Mouse (Mus musculus) limb, embryonic 11.5 days (tissue): Measurements from ENCODE around the gene Pcnx. TPM values are rescaled to one million over a fixed set of nuclear protein-coding genes. Genes with fewer than 3 reads are reported as not detected.
A peak's percentile ranks its signal among the peaks of the same experiment; 100 is the strongest.

Experiments used
- ATAC-seq: fragments of 200-750 bp; cut with Nextera tagmentation; 2 replicates; pipeline ENCODE4 v1.8.0; 2017; ENCODE audit warnings: low read depth; ENCODE audit not compliant: insufficient number of reproducible peaks, low FRiP score, low TSS enrichment
- DNase-seq: peaks from one replicate; pipeline ENCODE4 v3.0.0-alpha.2; 2015; ENCODE audit warnings: low spot score
- H3K27ac ChIP-seq: fragments of 300-500 bp; sonication (generic); replicated peaks from 2 replicates; pipeline ENCODE4 v1.5.1; 2014; ENCODE audit warnings: low read depth, mild to moderate bottlenecking, low read length
- H3K27me3 ChIP-seq: fragments of 300-500 bp; sonication (generic); 2 replicates; pipeline ENCODE4 v1.6.1; 2014; ENCODE audit warnings: mild to moderate bottlenecking, low read length, mixed read lengths; ENCODE audit not compliant: control insufficient read depth, insufficient read depth
- H3K36me3 ChIP-seq: fragments of 300-500 bp; sonication (generic); 2 replicates; pipeline ENCODE4 v1.6.1; 2014; ENCODE audit warnings: mild to moderate bottlenecking, low read length, moderate library complexity, mixed read lengths; ENCODE audit not compliant: control insufficient read depth, insufficient read depth
- H3K4me1 ChIP-seq: fragments of 300-500 bp; sonication (generic); 2 replicates; pipeline ENCODE4 v1.6.1; 2014; ENCODE audit warnings: low read length, mixed read lengths; ENCODE audit not compliant: control insufficient read depth, insufficient read depth
- H3K4me2 ChIP-seq: fragments of 300-500 bp; sonication (generic); 2 replicates; pipeline ENCODE4 v1.6.1; 2014; ENCODE audit warnings: low read depth, mild to moderate bottlenecking, moderate library complexity; ENCODE audit not compliant: severe bottlenecking
- H3K4me3 ChIP-seq: fragments of 300-500 bp; sonication (generic); 2 replicates; pipeline ENCODE4 v1.5.1; 2014; ENCODE audit warnings: low read depth, low read length
- H3K9ac ChIP-seq: fragments of 300-500 bp; sonication (generic); 2 replicates; pipeline ENCODE4 v1.6.1; 2014; ENCODE audit warnings: mild to moderate bottlenecking, low read length
- H3K9me3 ChIP-seq: fragments of 300-500 bp; sonication (generic); 2 replicates; pipeline ENCODE4 v1.6.1; 2016; ENCODE audit warnings: low read length; ENCODE audit not compliant: control insufficient read depth
- WGBS: fragments of 180-500 bp; shearing (Covaris S2); extraction: QIAGEN DNeasy Blood & Tissue Kit; methylation state at CpG from one replicate; pipeline ENCODE4 v1.1.7; 2014; 5-methylcytosine and 5-hydroxymethylcytosine counted together
- polyA plus RNA-seq: library from polyadenylated mRNA; unstranded; fragments of >200 nt; fragmentation: Nextera tagmentation; extraction: Ambion mirVana; gene quantifications from 2 replicates; pipeline ENCODE4 v1.2.1, GENCODE M21; 2014

Pcnx gene
- polyA plus RNA-seq, 1 experiment from 2014 or later: 12.8 TPM

- no peak overlapping the region for H3K9ac ChIP-seq
- H3K27ac ChIP-seq: no peak overlapping the region
- ATAC-seq (no peak), DNase-seq (no peak)
- 91% methylated on average over 2 of the region's 2 CpGs for WGBS
- no peaks in the 10 kb centered on the region for H3K36me3 ChIP-seq
- H3K4me3 ChIP-seq: no peak overlapping the region
- no peaks in the 10 kb centered on the region; the same call in 1 of the 2 replicates for H3K9me3 ChIP-seq
- H3K4me2 ChIP-seq: no peak overlapping the region
- 0 out of 2 replicates have a peak, but pooled peaks cover 3% of the 10 kb centered on the region for H3K4me1 ChIP-seq
- no peaks in the 10 kb centered on the region for H3K27me3 ChIP-seq
These were observed 44.6 kb downstream of the Pcnx start for GRCm38 (mm10) chr12:81904456-81904855.

GRCm38 (mm10) chr12:81905865-81906264 lies 46.0 kb downstream of the Pcnx start:
- H3K9me3 ChIP-seq: no peaks in the 10 kb centered on the region; the same call in 1 of the 2 replicates
- H3K4me1 ChIP-seq: 0 out of 2 replicates have a peak, but pooled peaks cover 3% of the 10 kb centered on the region
- no peak overlapping the region for H3K9ac ChIP-seq
- 89% methylated on average over 2 of the region's 2 CpGs for WGBS
- no peak overlapping the region for H3K4me3 ChIP-seq
- H3K36me3 ChIP-seq: no peaks in the 10 kb centered on the region
- no peak for ATAC-seq
- H3K4me2 ChIP-seq: no peak overlapping the region
- DNase-seq: no peak
- H3K27me3 ChIP-seq: no peaks in the 10 kb centered on the region
- H3K27ac ChIP-seq: no peak overlapping the region

- Histone ChIP-seq H3K36me3 (no peaks in the 10 kb centered on the region), H3K27ac (no peak overlapping the region), H3K9me3 (no peaks in the 10 kb centered on the region; the same call in 1 of the 2 replicates), H3K27me3 (no peaks in the 10 kb centered on the region), H3K4me3 (no peak overlapping the region), H3K4me2 (no peak overlapping the region), H3K4me1 (0 out of 2 replicates have a peak, but pooled peaks cover 3% of the 10 kb centered on the region), H3K9ac (no peak overlapping the region)
- WGBS: 49% methylated on average over 4 of the region's 4 CpGs
- no peak for ATAC-seq
- DNase-seq: no peak
These were observed 48.0 kb downstream of the Pcnx start for GRCm38 (mm10) chr12:81907741-81908357.

GRCm38 (mm10) chr12:81910439-81910838 lies 50.6 kb downstream of the Pcnx start:
- no peaks in the 10 kb centered on the region; the same call in 1 of the 2 replicates for H3K9me3 ChIP-seq
- no peaks in the 10 kb centered on the region for H3K36me3 ChIP-seq
- H3K27ac ChIP-seq: no peak overlapping the region
- WGBS: 84% methylated on average over 5 of the region's 5 CpGs
- no peak overlapping the region for H3K9ac ChIP-seq
- ATAC-seq (no peak), DNase-seq (no peak)
- no peak overlapping the region for H3K4me2 ChIP-seq
- no peaks in the 10 kb centered on the region for H3K27me3 ChIP-seq
- no peak overlapping the region for H3K4me3 ChIP-seq
- H3K4me1 ChIP-seq: 0 out of 2 replicates have a peak, but pooled peaks cover 3% of the 10 kb centered on the region

- WGBS: 59% methylated on average over 2 of the region's 2 CpGs
- H3K27me3 ChIP-seq: no peaks in the 10 kb centered on the region
- no peak overlapping the region for H3K9ac ChIP-seq
- peaks cover 5% of the 10 kb centered on the region; the same call in 1 of the 2 replicates for H3K36me3 ChIP-seq
- H3K4me3 ChIP-seq: no peak overlapping the region
- peak; percentile 81 for DNase-seq
- no peak overlapping the region for H3K4me2 ChIP-seq
- H3K9me3 ChIP-seq: no peaks in the 10 kb centered on the region
- no peaks in the 10 kb centered on the region for H3K4me1 ChIP-seq
- H3K27ac ChIP-seq: no peak overlapping the region
- no peak for ATAC-seq
These were observed 55.5 kb downstream of the Pcnx start for GRCm38 (mm10) chr12:81915176-81915950.

- no peak overlapping the region for H3K4me3 ChIP-seq
- no peak for ATAC-seq
- no peaks in the 10 kb centered on the region for H3K9me3 ChIP-seq
- 79% methylated on average over 12 of the region's 12 CpGs for WGBS
- H3K9ac ChIP-seq: no peak overlapping the region
- H3K27ac ChIP-seq: no peak overlapping the region
- no peaks in the 10 kb centered on the region for H3K27me3 ChIP-seq
- peaks cover 5% of the 10 kb centered on the region; the same call in 1 of the 2 replicates for H3K36me3 ChIP-seq
- H3K4me1 ChIP-seq: no peaks in the 10 kb centered on the region
- no peak overlapping the region for H3K4me2 ChIP-seq
- no peak for DNase-seq
These were observed 58.5 kb downstream of the Pcnx start for GRCm38 (mm10) chr12:81918346-81918745.

- no peak overlapping the region for H3K27ac ChIP-seq
- peaks cover 5% of the 10 kb centered on the region; the same call in 1 of the 2 replicates for H3K36me3 ChIP-seq
- no peak overlapping the region for H3K9ac ChIP-seq
- 91% methylated on average over 14 of the region's 14 CpGs for WGBS
- DNase-seq (no peak), ATAC-seq (no peak)
- H3K27me3 ChIP-seq: no peaks in the 10 kb centered on the region
- no peaks in the 10 kb centered on the region for H3K4me1 ChIP-seq
- H3K4me3 ChIP-seq: no peak overlapping the region
- no peak overlapping the region for H3K4me2 ChIP-seq
- H3K9me3 ChIP-seq: no peaks in the 10 kb centered on the region
These were observed 59.1 kb downstream of the Pcnx start for GRCm38 (mm10) chr12:81918886-81919285.

GRCm38 (mm10) chr12:81920027-81920426 lies 60.2 kb downstream of the Pcnx start:
- DNase-seq (no peak), ATAC-seq (no peak)
- no peak overlapping the region for H3K9ac ChIP-seq
- H3K9me3 ChIP-seq: no peaks in the 10 kb centered on the region
- H3K36me3 ChIP-seq: peaks cover 5% of the 10 kb centered on the region; the same call in 1 of the 2 replicates
- no peak overlapping the region for H3K27ac ChIP-seq
- no peak overlapping the region for H3K4me2 ChIP-seq
- WGBS: 89% methylated on average over 10 of the region's 10 CpGs
- H3K27me3 ChIP-seq: no peaks in the 10 kb centered on the region
- no peak overlapping the region for H3K4me3 ChIP-seq
- H3K4me1 ChIP-seq: no peaks in the 10 kb centered on the region
